In the genomic region with DNA sequence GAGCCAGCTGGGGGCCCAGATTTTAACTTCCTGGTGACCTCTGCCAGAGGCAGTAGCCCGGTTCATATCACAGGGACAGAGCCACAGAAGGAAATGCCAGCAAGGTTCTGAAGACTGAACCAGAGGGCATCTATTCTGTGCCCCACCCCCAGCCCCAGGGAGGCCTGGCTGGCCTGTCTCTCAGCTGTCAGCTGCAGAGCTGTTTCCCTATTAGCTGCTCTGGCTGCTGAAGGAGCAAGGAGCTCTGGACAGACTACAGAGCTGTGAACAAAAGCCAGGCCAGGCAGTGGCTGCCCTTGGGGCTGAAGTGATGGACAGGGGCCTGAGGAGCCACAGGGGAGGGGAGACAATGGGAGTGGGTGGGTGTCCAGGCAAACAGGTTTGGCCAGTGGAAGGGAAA, we compare ENCODE assay signal across 10 mouse cellular contexts. TPM values are rescaled to one million over a fixed set of nuclear protein-coding genes. Genes with fewer than 3 reads are reported as not detected.
DNase-seq lines count a peak whose midpoint lies in the region; ATAC-seq and TF ChIP-seq lines count a peak whose summit lies in the region.
"Had no signal": no experiment of that assay in that cellular context is flagged by ENCODE, and none has a peak within 500 bp of the region (broad histone marks: within the 10 kb centered on the region; RNA-seq: fewer than 3 reads in every experiment).

No protein-coding gene starts in this region.

- peaks cover 78% of the 10 kb centered on the region for H3K79me2 ChIP-seq in myocyte (ENCODE audit: control insufficient read depth, insufficient read depth)

- no peak for ATAC-seq in liver, embryonic 12.5 days
- ATAC-seq in liver, postnatal 0 days, result no peak
- ATAC-seq in forebrain, embryonic 14.5 days, result no peak
- no peak for ATAC-seq in monocyte, adult 5-6 weeks (replicated peaks; ENCODE audit: insufficient number of reproducible peaks, low FRiP score, low TSS enrichment, poor library complexity, severe bottlenecking)

- peak; percentile 60 for DNase-seq in embryo, embryonic 9.5 days (ENCODE audit: extremely low spot score)
- DNase-seq in embryo, embryonic 10.5 days (ENCODE audit: low spot score), result no peak
- no peak for DNase-seq in liver, postnatal 0 days
- no peak for DNase-seq in forebrain, embryonic 14.5 days (ENCODE audit: low spot score)
- DNase-seq in adrenal gland, postnatal 4 days (ENCODE audit: low spot score in 2 of 2), result no peak
- DNase-seq: kidney, postnatal 36 days; thymus, postnatal 14 days had no signal

- H3K9me3 ChIP-seq in liver, embryonic 12.5 days (replicated peaks), result no peaks in the 10 kb centered on the region
- no peaks in the 10 kb centered on the region for H3K9me3 ChIP-seq in liver, postnatal 0 days (ENCODE audit: low read length)
- no peaks in the 10 kb centered on the region for H3K9me3 ChIP-seq in forebrain, embryonic 14.5 days (replicated peaks; ENCODE audit: control insufficient read depth, low read length)

- TF ChIP-seq EP300 in liver, postnatal 0 days (IDR thresholded peaks at IDR 0.05; ENCODE audit: low read depth), result no peak

- H3K27ac ChIP-seq in liver, embryonic 12.5 days, result 0 out of 2 replicates have a peak overlapping the region, but pooled peaks have one; percentile 71
- H3K27ac ChIP-seq in liver, postnatal 0 days (ENCODE audit: low read depth), result no peak overlapping the region
- H3K27ac ChIP-seq in forebrain, embryonic 14.5 days (ENCODE audit: low read depth, low read length), result 0 out of 2 replicates have a peak overlapping the region, but pooled peaks have one; percentile 14

- peak; percentile 38 for TF ChIP-seq POLR2A in myocyte (IDR thresholded peaks at IDR 0.05; ENCODE audit: insufficient read length, low read depth)

- no peaks in the 10 kb centered on the region for H3K36me3 ChIP-seq in liver, embryonic 12.5 days
- no peaks in the 10 kb centered on the region for H3K36me3 ChIP-seq in liver, postnatal 0 days (replicated peaks; ENCODE audit: insufficient read depth, low read length)
- no peaks in the 10 kb centered on the region for H3K36me3 ChIP-seq in forebrain, embryonic 14.5 days (ENCODE audit: control insufficient read depth, insufficient read depth, low read length)
- H3K36me3 ChIP-seq in myocyte (ENCODE audit: control insufficient read depth, insufficient read depth), result no peaks in the 10 kb centered on the region

- no peak overlapping the region for H3K9ac ChIP-seq in liver, embryonic 12.5 days
- H3K9ac ChIP-seq in liver, postnatal 0 days (replicated peaks), result no peak overlapping the region
- peak overlapping the region; percentile 14; the same call in 1 of the 2 replicates for H3K9ac ChIP-seq in forebrain, embryonic 14.5 days (ENCODE audit: low read length)

- no peak overlapping the region for H3ac ChIP-seq in myocyte (ENCODE audit: control insufficient read depth, insufficient read length)

- peaks cover 51% of the 10 kb centered on the region for H3K27me3 ChIP-seq in liver, embryonic 12.5 days (replicated peaks)
- H3K27me3 ChIP-seq in liver, postnatal 0 days (ENCODE audit: insufficient read depth, low read length), result peaks cover 20% of the 10 kb centered on the region
- 0 out of 2 replicates have a peak, but pooled peaks cover 3% of the 10 kb centered on the region for H3K27me3 ChIP-seq in forebrain, embryonic 14.5 days (replicated peaks; ENCODE audit: control insufficient read depth, insufficient read depth, low read length)
- no peaks in the 10 kb centered on the region for H3K27me3 ChIP-seq in myocyte (ENCODE audit: control insufficient read depth, insufficient read depth, insufficient read length)

- H3K4me2 ChIP-seq in liver, embryonic 12.5 days, result no peak overlapping the region
- no peak overlapping the region for H3K4me2 ChIP-seq in liver, postnatal 0 days (ENCODE audit: low read depth, low read length)
- H3K4me2 ChIP-seq in forebrain, embryonic 14.5 days (ENCODE audit: low read length), result no peak overlapping the region
- peak overlapping the region; percentile 95 for H3K4me2 ChIP-seq in myocyte (ENCODE audit: low read depth)

- no peak for TF ChIP-seq CTCF in liver, postnatal 0 days (IDR thresholded peaks at IDR 0.05; ENCODE audit: low read depth)

- H3K4me3 ChIP-seq in liver, embryonic 12.5 days, result no peak overlapping the region
- H3K4me3 ChIP-seq in liver, postnatal 0 days (ENCODE audit: low read depth, low read length), result no peak overlapping the region
- H3K4me3 ChIP-seq in forebrain, embryonic 14.5 days (ENCODE audit: low read depth, low read length), result no peak overlapping the region
- H3K4me3 ChIP-seq in myocyte, result peak overlapping the region; percentile 17

- WGBS in liver, embryonic 12.5 days (ENCODE audit: insufficient replicate concordance), result 9% methylated on average over 1 of the region's 1 CpGs
- 22% methylated on average over 1 of the region's 1 CpGs for WGBS in liver, postnatal 0 days (ENCODE audit: insufficient replicate concordance)
- 18% methylated on average over 1 of the region's 1 CpGs for WGBS in forebrain, embryonic 14.5 days

- peaks cover 50% of the 10 kb centered on the region for H3K4me1 ChIP-seq in liver, embryonic 12.5 days
- H3K4me1 ChIP-seq in liver, postnatal 0 days (ENCODE audit: insufficient read depth), result peaks cover 9% of the 10 kb centered on the region; the same call in 1 of the 2 replicates
- H3K4me1 ChIP-seq in forebrain, embryonic 14.5 days (ENCODE audit: control insufficient read depth, insufficient read depth, low read length), result peaks cover 15% of the 10 kb centered on the region

TF ChIP-seq in myocyte, 11 proteins besides CTCF, POLR2A, EP300 and RAD21:
- TF ChIP-seq CEBPB (IDR thresholded peaks at IDR 0.05; ENCODE audit: insufficient read depth, poor library complexity, severe bottlenecking), result no peak
- TF ChIP-seq MYOG (IDR thresholded peaks at IDR 0.05; ENCODE audit: control insufficient read depth in 1 of 3, insufficient read depth in 1 of 3, insufficient read length in 2 of 3, low read depth in 2 of 3), result peak in 2 of 3 experiments; percentile 68 to 80
- TF ChIP-seq TCF3 (IDR thresholded peaks at IDR 0.05; ENCODE audit: insufficient read length, low read depth), result no peak
- no peak for TF ChIP-seq MAX (IDR thresholded peaks at IDR 0.05; ENCODE audit: low read depth)
- TF ChIP-seq USF1 (IDR thresholded peaks at IDR 0.05; ENCODE audit: low read depth), result no peak
- no peak for TF ChIP-seq REST (IDR thresholded peaks at IDR 0.05; ENCODE audit: insufficient read depth, insufficient read length)
- TF ChIP-seq POLR2AphosphoS2 (IDR thresholded peaks at IDR 0.05; ENCODE audit: insufficient read length, low read depth), result peak; percentile 52
- TF ChIP-seq SRF (IDR thresholded peaks at IDR 0.05; ENCODE audit: control insufficient read depth, insufficient read length, low read depth), result no peak
- no peak for TF ChIP-seq E2F4 (IDR thresholded peaks at IDR 0.05; ENCODE audit: insufficient read depth)
- TF ChIP-seq TCF12 (IDR thresholded peaks at IDR 0.05; ENCODE audit: insufficient read depth, poor library complexity, severe bottlenecking), result no peak
- TF ChIP-seq MYOD1 (IDR thresholded peaks at IDR 0.05; ENCODE audit: control insufficient read depth in 1 of 3, insufficient read length in 2 of 3, low read depth in 2 of 3), result peak in 2 of 3 experiments; percentile 10 to 82

RNA-seq across cellular contexts. Expression of gene Unc5b, which starts 15.5 kb away (rescaled TPM):
- 1.3 and 1.4 TPM in 2 replicates for polyA plus RNA-seq in liver, embryonic 12.5 days (2016; fragmentation: Nextera tagmentation; extraction: Ambion mirVana)
- 0.39 and 0.40 TPM in 2 replicates for polyA plus RNA-seq in liver, postnatal 0 days (2015; fragmentation: Nextera tagmentation; extraction: Ambion mirVana)
- 2.1 and 2.3 TPM in 2 replicates for polyA plus RNA-seq in forebrain, embryonic 14.5 days (2014; fragmentation: Nextera tagmentation; extraction: Ambion mirVana)
- polyA plus RNA-seq in myocyte (2012; fragmentation: generic; extraction: Trizol), result 91.9 TPM
- total RNA-seq in adrenal gland, postnatal 4 days (2021), result 10 to 100 TPM; 13.3 to 17.6 TPM
- total RNA-seq in monocyte, adult 5-6 weeks (2017), result 0.38 TPM in 1 of 3 replicates, not detected in the others

Comparison
In these comparisons a context has a peak if more than half of its experiments do, and no peak if none do; other contexts are left out.
1. RNA of gene Unc5b, which starts 15.5 kb away (polyA plus RNA-seq): 91.9 TPM in myocyte (single experiment); 2.1 to 2.3 TPM in forebrain, embryonic 14.5 days, 1.3 to 1.4 TPM in liver, embryonic 12.5 days and 0.39 to 0.40 TPM in liver, postnatal 0 days; every median in the first group is over 10 times any median in the second.